Mouse (Mus musculus): Measurements from ENCODE around the gene Rnf220. TPM values are rescaled to one million over a fixed set of nuclear protein-coding genes. Genes with fewer than 3 reads are reported as not detected.

Gene Rnf220
- polyA plus RNA-seq, 1 experiment from 2014 or later: 140 TPM

GRCm38 (mm10) chr4:117240867-117241266 is 256.0 kb downstream of the Rnf220 start:
- no peaks in the 10 kb centered on the region for H3K4me1 ChIP-seq
- no peaks in the 10 kb centered on the region for H3K36me3 ChIP-seq (replicated peaks)
- H3K4me2 ChIP-seq: no peak overlapping the region
- no peak overlapping the region for H3K27ac ChIP-seq
- H3K27me3 ChIP-seq (replicated peaks): no peaks in the 10 kb centered on the region
- no peaks in the 10 kb centered on the region for H3K9me3 ChIP-seq
- ATAC-seq (replicated peaks): no peak
- WGBS: 77% methylated on average over 6 of the region's 6 CpGs
- no peak overlapping the region for H3K4me3 ChIP-seq
- H3K9ac ChIP-seq: no peak overlapping the region

DNA sequence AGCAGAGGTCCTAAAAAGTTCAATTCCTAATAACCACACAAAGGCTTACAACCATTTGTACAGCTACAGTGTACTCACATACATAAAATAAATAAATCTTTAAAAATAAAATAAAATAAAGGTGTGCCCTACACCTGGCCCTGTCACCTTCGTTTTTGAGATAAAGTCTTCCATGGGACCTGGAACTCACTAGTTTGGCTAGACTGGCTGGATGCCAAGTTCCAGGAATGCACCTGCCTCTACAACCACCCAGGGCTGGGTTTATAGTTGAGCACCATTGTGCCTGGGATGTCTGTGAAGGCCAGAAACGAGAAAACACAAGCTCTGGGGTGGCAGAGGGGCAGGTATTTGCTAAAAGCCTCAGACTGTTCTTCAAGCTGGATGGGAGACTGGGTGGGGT is 257.7 kb downstream of the Rnf220 start:
- no peak overlapping the region for H3K4me3 ChIP-seq
- 61% methylated on average over 2 of the region's 2 CpGs for WGBS

DNA sequence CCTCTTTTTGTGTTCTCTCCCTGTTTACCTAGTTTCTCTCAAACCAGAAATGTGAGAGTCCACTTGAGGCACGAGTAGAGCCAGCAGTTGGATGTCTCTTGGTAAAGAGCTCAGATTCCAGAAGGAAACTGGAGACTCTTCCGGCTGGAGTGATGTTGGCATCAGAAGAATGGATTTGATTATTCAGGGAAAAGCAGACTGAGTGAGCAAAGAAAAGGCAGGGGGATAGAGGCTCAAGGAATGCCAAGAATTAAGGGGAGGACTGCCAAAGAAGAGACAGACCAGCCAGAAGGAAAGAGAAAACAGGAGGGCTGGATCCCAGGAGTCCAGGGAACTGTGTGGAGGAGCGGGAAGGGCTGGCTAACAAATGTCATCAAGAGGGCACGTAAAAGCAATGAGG is 261.0 kb downstream of the Rnf220 start:
- H3K36me3 ChIP-seq (replicated peaks): no peaks in the 10 kb centered on the region
- no peak overlapping the region for H3K27ac ChIP-seq
- H3K4me1 ChIP-seq: no peaks in the 10 kb centered on the region
- no peak overlapping the region for H3K9ac ChIP-seq
- H3K9me3 ChIP-seq: no peaks in the 10 kb centered on the region
- no peak overlapping the region for H3K4me3 ChIP-seq
- ATAC-seq (replicated peaks): no peak
- no peaks in the 10 kb centered on the region for H3K27me3 ChIP-seq (replicated peaks)
- no peak overlapping the region for H3K4me2 ChIP-seq
- WGBS: 55% methylated on average over 4 of the region's 4 CpGs

More for the DNA sequence above, 257.7 kb downstream of the Rnf220 start:
- no peak overlapping the region for H3K27ac ChIP-seq
- ATAC-seq (replicated peaks): no peak
- H3K36me3 ChIP-seq (replicated peaks): no peaks in the 10 kb centered on the region
- no peaks in the 10 kb centered on the region for H3K4me1 ChIP-seq
- H3K9ac ChIP-seq: no peak overlapping the region
- H3K9me3 ChIP-seq: no peaks in the 10 kb centered on the region
- no peak overlapping the region for H3K4me2 ChIP-seq
- no peaks in the 10 kb centered on the region for H3K27me3 ChIP-seq (replicated peaks)

GRCm38 (mm10) chr4:117234166-117234741 is 262.6 kb downstream of the Rnf220 start:
- 77% methylated on average over 7 of the region's 7 CpGs for WGBS
- Histone ChIP-seq H3K36me3 (replicated peaks) (no peaks in the 10 kb centered on the region), H3K4me2 (no peak overlapping the region), H3K4me1 (no peaks in the 10 kb centered on the region), H3K4me3 (no peak overlapping the region), H3K27ac (no peak overlapping the region), H3K9ac (no peak overlapping the region), H3K27me3 (replicated peaks) (no peaks in the 10 kb centered on the region), H3K9me3 (no peaks in the 10 kb centered on the region)
- no peak for ATAC-seq (replicated peaks)

- Histone ChIP-seq H3K4me3 (no peak overlapping the region), H3K36me3 (replicated peaks) (no peaks in the 10 kb centered on the region), H3K9me3 (no peaks in the 10 kb centered on the region), H3K4me2 (no peak overlapping the region), H3K27me3 (replicated peaks) (no peaks in the 10 kb centered on the region), H3K27ac (no peak overlapping the region), H3K4me1 (no peaks in the 10 kb centered on the region), H3K9ac (no peak overlapping the region)
- 86% methylated on average over 2 of the region's 2 CpGs for WGBS
- no peak for ATAC-seq (replicated peaks)
These were observed 265.6 kb downstream of the Rnf220 start for GRCm38 (mm10) chr4:117231208-117231607.

DNA sequence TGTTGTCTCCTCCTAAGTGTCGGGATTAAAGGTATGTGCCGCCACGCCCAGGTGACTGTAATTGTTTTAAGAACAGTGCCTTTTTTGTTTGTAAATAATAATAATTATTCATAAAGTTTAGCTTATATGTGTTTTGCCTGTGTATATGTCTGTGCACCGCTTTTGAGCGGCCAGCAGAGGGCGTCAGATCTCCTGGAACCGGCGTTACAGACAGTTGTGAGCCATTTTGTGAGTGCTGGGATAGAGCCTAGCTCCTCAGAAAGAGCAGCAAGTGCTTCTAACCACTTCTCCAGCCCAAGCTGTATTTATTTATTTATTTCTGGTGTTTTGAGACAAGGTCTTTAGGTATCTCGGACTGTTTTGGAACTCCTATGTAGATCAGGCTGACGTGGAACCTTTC is 266.5 kb downstream of the Rnf220 start:
- H3K9me3 ChIP-seq: no peaks in the 10 kb centered on the region
- no peaks in the 10 kb centered on the region for H3K36me3 ChIP-seq (replicated peaks)
- H3K4me3 ChIP-seq: no peak overlapping the region
- H3K27me3 ChIP-seq (replicated peaks): no peaks in the 10 kb centered on the region
- H3K4me2 ChIP-seq: no peak overlapping the region
- H3K9ac ChIP-seq: no peak overlapping the region
- 47% methylated on average over 10 of the region's 10 CpGs for WGBS
- H3K4me1 ChIP-seq: no peaks in the 10 kb centered on the region
- no peak for ATAC-seq (replicated peaks)
- no peak overlapping the region for H3K27ac ChIP-seq

- WGBS: 76% methylated on average over 15 of the region's 15 CpGs
- H3K36me3 ChIP-seq (replicated peaks): no peaks in the 10 kb centered on the region
- no peak overlapping the region for H3K9ac ChIP-seq
- no peaks in the 10 kb centered on the region for H3K9me3 ChIP-seq
- no peak overlapping the region for H3K27ac ChIP-seq
- no peaks in the 10 kb centered on the region for H3K4me1 ChIP-seq
- no peaks in the 10 kb centered on the region for H3K27me3 ChIP-seq (replicated peaks)
- H3K4me3 ChIP-seq: no peak overlapping the region
- H3K4me2 ChIP-seq: no peak overlapping the region
- ATAC-seq (replicated peaks): no peak
These were observed 267.3 kb downstream of the Rnf220 start for GRCm38 (mm10) chr4:117229590-117229989.

DNA sequence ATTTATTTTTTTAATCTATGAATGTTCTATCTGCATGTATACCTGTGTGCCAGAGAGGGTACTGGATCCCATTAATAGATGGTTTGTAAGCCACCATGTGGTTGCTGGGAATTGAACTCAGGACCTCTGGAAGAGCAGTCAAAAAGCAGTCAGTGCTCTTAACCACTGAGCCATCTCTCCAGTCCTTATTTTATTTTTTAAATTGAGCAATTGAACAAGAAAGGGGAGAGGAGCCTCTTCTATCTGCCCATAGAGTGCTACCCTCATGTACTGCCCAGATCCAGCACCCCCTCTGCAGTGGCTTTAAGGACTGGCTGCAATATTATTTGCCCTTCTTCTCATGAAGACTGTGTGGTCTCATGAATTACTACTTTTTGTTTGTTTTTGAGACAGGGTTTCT is 271.6 kb downstream of the Rnf220 start:
- Histone ChIP-seq H3K4me3 (no peak overlapping the region), H3K4me1 (no peaks in the 10 kb centered on the region), H3K36me3 (replicated peaks) (no peaks in the 10 kb centered on the region), H3K27me3 (replicated peaks) (no peaks in the 10 kb centered on the region), H3K9ac (no peak overlapping the region), H3K4me2 (no peak overlapping the region), H3K9me3 (no peaks in the 10 kb centered on the region), H3K27ac (no peak overlapping the region)
- ATAC-seq (replicated peaks): no peak

DNA sequence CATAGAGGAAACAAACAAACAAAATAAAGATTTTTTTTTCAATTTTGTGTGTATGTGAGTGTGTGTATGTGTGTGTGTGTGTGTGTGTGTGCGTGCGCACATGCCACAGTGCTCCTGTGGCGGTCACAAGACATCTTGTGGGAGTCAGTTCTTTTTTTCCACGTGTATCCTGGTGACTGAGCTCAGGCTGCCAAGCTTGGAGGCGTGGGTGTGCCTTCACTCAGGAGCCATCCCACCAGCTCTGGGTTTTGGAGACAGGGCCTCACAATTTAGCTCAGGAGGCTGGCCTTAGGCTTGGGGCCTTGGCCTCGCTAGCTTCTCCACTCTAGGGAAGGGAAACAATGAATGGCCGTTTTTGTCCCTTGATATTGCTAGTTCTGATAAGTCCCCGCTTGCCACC is 272.7 kb downstream of the Rnf220 start:
- 75% methylated on average over 8 of the region's 8 CpGs for WGBS

DNA sequence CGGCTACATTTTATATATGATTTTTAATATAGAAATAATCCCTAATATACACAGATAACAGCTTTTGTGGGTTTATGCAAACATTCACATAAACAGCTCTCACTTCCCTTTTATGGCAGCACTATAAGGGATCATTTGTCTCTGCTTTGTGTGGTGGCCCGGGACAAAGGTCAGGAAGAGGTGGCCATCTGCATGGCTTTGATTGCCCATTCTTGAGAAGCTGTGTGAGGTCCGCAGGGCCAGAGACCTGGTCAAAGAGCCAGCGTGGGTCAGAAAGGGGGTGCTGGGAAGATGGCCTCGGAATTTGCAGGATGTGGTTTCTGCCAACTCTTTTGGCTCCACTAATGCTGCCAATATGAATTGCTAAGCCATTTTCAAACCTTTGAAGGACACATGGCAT is 273.9 kb downstream of the Rnf220 start:
- H3K4me2 ChIP-seq: no peak overlapping the region
- no peak overlapping the region for H3K27ac ChIP-seq
- no peaks in the 10 kb centered on the region for H3K27me3 ChIP-seq (replicated peaks)
- ATAC-seq (replicated peaks): no peak
- no peak overlapping the region for H3K9ac ChIP-seq
- 63% methylated on average over 5 of the region's 5 CpGs for WGBS
- no peak overlapping the region for H3K4me3 ChIP-seq
- no peaks in the 10 kb centered on the region for H3K4me1 ChIP-seq
- H3K9me3 ChIP-seq: no peaks in the 10 kb centered on the region
- H3K36me3 ChIP-seq (replicated peaks): no peaks in the 10 kb centered on the region

More for the DNA sequence above, 272.7 kb downstream of the Rnf220 start:
- Histone ChIP-seq H3K4me1 (no peaks in the 10 kb centered on the region), H3K27ac (no peak overlapping the region), H3K27me3 (replicated peaks) (no peaks in the 10 kb centered on the region), H3K4me2 (no peak overlapping the region), H3K4me3 (no peak overlapping the region), H3K9ac (no peak overlapping the region), H3K36me3 (replicated peaks) (no peaks in the 10 kb centered on the region), H3K9me3 (no peaks in the 10 kb centered on the region)
- ATAC-seq (replicated peaks): no peak

- Histone ChIP-seq H3K9me3 (no peaks in the 10 kb centered on the region), H3K27me3 (replicated peaks) (no peaks in the 10 kb centered on the region), H3K4me1 (no peaks in the 10 kb centered on the region), H3K27ac (no peak overlapping the region), H3K4me2 (no peak overlapping the region), H3K36me3 (replicated peaks) (no peaks in the 10 kb centered on the region), H3K4me3 (no peak overlapping the region), H3K9ac (no peak overlapping the region)
- no peak for ATAC-seq (replicated peaks)
- 87% methylated on average over 9 of the region's 9 CpGs for WGBS
These were observed 275.0 kb downstream of the Rnf220 start for GRCm38 (mm10) chr4:117221836-117222235.
